Mouse (Mus musculus): ENCODE data around the gene Tpsab1.

- TF ChIP-seq E2F4 (IDR thresholded peaks at IDR 0.05; ENCODE audit: borderline replicate concordance, low read depth, low read length) (no peak), CTCF (IDR thresholded peaks at IDR 0.05 in 2 of 3, conservative IDR thresholded peaks at IDR 0.05 in 1 of 3; ENCODE audit: control insufficient read depth in 1 of 3, insufficient read depth in 1 of 3, low read depth in 2 of 3, low read length in 3 of 3, poor library complexity in 1 of 3, severe bottlenecking in 1 of 3) (no peak), POLR2A (IDR thresholded peaks at IDR 0.05; ENCODE audit: control insufficient read depth in 1 of 2, insufficient read depth in 1 of 2, low read depth in 1 of 2, low read length in 2 of 2, poor library complexity in 1 of 2) (no peak)
Measured at GRCm38 (mm10) chr17:25308346-25308745, 37.0 kb downstream of the Tpsab1 start, which contains the start of gene Prss28.
